8 mouse cellular contexts compared by ENCODE assay signal in genomic region chrX:73774168-73774760, GRCm38 (mm10). TPM values are rescaled to one million over a fixed set of nuclear protein-coding genes. Genes with fewer than 3 reads are reported as not detected.
DNase-seq lines count a peak whose midpoint lies in the region; ATAC-seq and TF ChIP-seq lines count a peak whose summit lies in the region.

Gene Srpk3 (plus strand): TSS chrX:73774405.

- H3K4me1 ChIP-seq in kidney, adult 2 months (ENCODE audit: control insufficient read depth, insufficient read depth, low read length) = no peaks in the 10 kb centered on the region
- H3K4me1 ChIP-seq in stomach, embryonic 15.5 days = 0 out of 2 replicates have a peak, but pooled peaks cover 4% of the 10 kb centered on the region
- no peaks in the 10 kb centered on the region for H3K4me1 ChIP-seq in thymus, adult 2 months (replicated peaks; ENCODE audit: control insufficient read depth, insufficient read depth, low read length)

- no peaks in the 10 kb centered on the region for H3K9me3 ChIP-seq in stomach, embryonic 15.5 days

- no peak within 1 kb of the TSS for H3K4me2 ChIP-seq in stomach, embryonic 15.5 days

- CTCF ChIA-PET in Patski (lab: Charles Lee) = no interaction called here

- no peaks in the 10 kb centered on the region; the same call in 1 of the 2 replicates for H3K36me3 ChIP-seq in kidney, adult 2 months (ENCODE audit: control insufficient read depth, insufficient read depth, low read length)
- H3K36me3 ChIP-seq in stomach, embryonic 15.5 days = no peaks in the 10 kb centered on the region
- peaks cover 8% of the 10 kb centered on the region for H3K36me3 ChIP-seq in thymus, adult 2 months (ENCODE audit: control insufficient read depth, insufficient read depth, low read length)

- peak; percentile 72 for ATAC-seq in Patski
- no peak for ATAC-seq in stomach, embryonic 15.5 days (ENCODE audit: insufficient read depth, low FRiP score, low read depth)

- in situ Hi-C loops in Patski (cut with MboI; ENCODE audit: low pct_unique_long_range_greater_than_20kb) = no loop called here

- 8% methylated on average over 9 of the region's 9 CpGs for WGBS in kidney, adult 2 months
- WGBS in stomach, embryonic 15.5 days = 50% methylated on average over 9 of the region's 9 CpGs
- WGBS in thymus, adult 2 months = 16% methylated on average over 9 of the region's 9 CpGs

- H3K27me3 ChIP-seq in kidney, adult 2 months (replicated peaks; ENCODE audit: control insufficient read depth, insufficient read depth, low read length) = no peaks in the 10 kb centered on the region
- H3K27me3 ChIP-seq in Patski = no peaks in the 10 kb centered on the region
- no peaks in the 10 kb centered on the region for H3K27me3 ChIP-seq in stomach, embryonic 15.5 days (replicated peaks)
- H3K27me3 ChIP-seq in thymus, adult 2 months (ENCODE audit: control insufficient read depth, insufficient read depth, low read length) = no peaks in the 10 kb centered on the region

- H3K27ac ChIP-seq in kidney, adult 2 months (ENCODE audit: insufficient read depth, low read depth, low read length) = no peak within 1 kb of the TSS
- H3K27ac ChIP-seq in stomach, embryonic 15.5 days = peak within 1 kb of the TSS; percentile 35; the same call in 1 of the 2 replicates
- no peak within 1 kb of the TSS for H3K27ac ChIP-seq in thymus, adult 2 months (ENCODE audit: control insufficient read depth, insufficient read depth, low read length)

- DNase-seq in kidney, adult 2 months = peak; percentile 17
- no peak for DNase-seq in kidney, adult 11 months
- DNase-seq in Patski (ENCODE audit: low read depth, low spot score) = no peak
- peak; percentile 32 for DNase-seq in heart, adult 8-10 months (ENCODE audit: low spot score)
- peak; percentile 11 for DNase-seq in kidney, postnatal 14 days
- DNase-seq in thymus, adult 2 months = no peak
- no peak for DNase-seq in Muller cell, postnatal 12 days (ENCODE audit: inconsistent ontology term)

- POLR2A ChIA-PET in Patski (lab: Charles Lee) = interaction anchor here (1.4 kb wide), 1 partner anchor 13 kb away, joined by 4 read pairs; no protein-coding TSS in a partner anchor

- no peak for TF ChIP-seq POLR2A in kidney, adult 2 months (IDR thresholded peaks at IDR 0.05; ENCODE audit: low read depth, low read length)
- TF ChIP-seq POLR2A in thymus, adult 2 months (IDR thresholded peaks at IDR 0.05; ENCODE audit: control insufficient read depth, extremely low read depth, insufficient read depth, low read length, poor library complexity) = no peak

- no peak for TF ChIP-seq CTCF in kidney, adult 2 months (conservative IDR thresholded peaks at IDR 0.05; ENCODE audit: insufficient read depth, insufficient read length, low read depth, low read length)
- no peak for TF ChIP-seq CTCF in Patski (IDR thresholded peaks at IDR 0.05)
- no peak for TF ChIP-seq CTCF in thymus, adult 2 months (IDR thresholded peaks at IDR 0.05; ENCODE audit: borderline replicate concordance, control insufficient read depth, extremely low read depth, insufficient read depth, low read length, poor library complexity)

- no peak within 1 kb of the TSS for H3K4me3 ChIP-seq in kidney, adult 2 months (ENCODE audit: insufficient read depth, low read depth, low read length)
- H3K4me3 ChIP-seq in stomach, embryonic 15.5 days (replicated peaks) = no peak within 1 kb of the TSS
- no peak within 1 kb of the TSS for H3K4me3 ChIP-seq in thymus, adult 2 months (ENCODE audit: control insufficient read depth, insufficient read depth, low read length)

- H3K9ac ChIP-seq in stomach, embryonic 15.5 days = no peak within 1 kb of the TSS

RNA-seq across cellular contexts. Expression of gene Srpk3, which starts in this region (rescaled TPM):
- 2.6 and 4.0 TPM in 2 replicates for polyA plus RNA-seq in kidney, adult 2 months (2012; rRNA removed)
- 4.0 TPM for polyA plus RNA-seq in Patski (2021)
- 10 to 100 TPM; 23.9 to 31.6 (median 30.8) TPM for total RNA-seq in heart, adult 8-10 months (2022)
- 2.2 and 4.8 TPM in 2 replicates for polyA plus RNA-seq in stomach, embryonic 15.5 days (2015; fragmentation: Nextera tagmentation; extraction: Ambion mirVana)
- 4.9 and 5.4 TPM in 2 replicates for polyA plus RNA-seq in thymus, adult 2 months (2012; rRNA removed)

Comparison
In these comparisons a context has a peak if more than half of its experiments do, and no peak if none do; other contexts are left out.
1. DNase-seq: peak in kidney, adult 2 months (single experiment), heart, adult 8-10 months (single experiment) and kidney, postnatal 14 days (single experiment); none in kidney, adult 11 months (single experiment), Patski (single experiment), thymus, adult 2 months (single experiment) and Muller cell, postnatal 12 days (single experiment).